19 mouse cellular contexts compared by ENCODE assay signal in genomic region chr16:93763378-93763777, GRCm38 (mm10). TPM values are rescaled to one million over a fixed set of nuclear protein-coding genes. Genes with fewer than 3 reads are reported as not detected.
DNase-seq lines count a peak whose midpoint lies in the region; ATAC-seq and TF ChIP-seq lines count a peak whose summit lies in the region.
"Had no signal": no experiment of that assay in that cellular context is flagged by ENCODE, and none has a peak within 500 bp of the region (broad histone marks: within the 10 kb centered on the region; RNA-seq: fewer than 3 reads in every experiment).

No protein-coding gene starts in this region.

- 75% methylated on average over 6 of the region's 6 CpGs for WGBS in lung, adult 2 months

- H3K4me3 ChIP-seq in lung, adult 2 months (replicated peaks; ENCODE audit: extremely low read depth, low read depth, low read length): no peak overlapping the region
- H3K4me3 ChIP-seq: embryonic facial prominence, embryonic 12.5 days; embryonic facial prominence, embryonic 15.5 days; gastrocnemius, adult 2 months; hindbrain, embryonic 12.5 days; hindbrain, embryonic 15.5 days had no signal

- DNase-seq in cerebellum, adult 11-12 months: peak; percentile 62
- peak; percentile 68 for DNase-seq in cerebellum, adult 9-11 months
- no peak for DNase-seq in cerebellum, adult 11 months
- peak; percentile 27 for DNase-seq in lung, postnatal 10 days
- no peak for DNase-seq in lung, adult 2 months
- DNase-seq: adrenal gland, adult 8-10 months; adrenal gland, postnatal 25 days; forebrain, postnatal 0 days; gastrocnemius, adult 2 months; gastrocnemius, postnatal 14 days; heart, adult 11 months had no signal

- ATAC-seq in cerebellum, adult (ENCODE audit: insufficient number of reproducible peaks, low FRiP score, low TSS enrichment): no peak
- ATAC-seq: activated CD4-positive, CD25-positive, alpha-beta regulatory T cell, adult 4 months; forebrain, embryonic 14.5 days; forebrain, postnatal 0 days; intestine, postnatal 0 days had no signal

- no peaks in the 10 kb centered on the region for H3K4me1 ChIP-seq in lung, adult 2 months (ENCODE audit: control insufficient read depth, insufficient read depth, low read length)
- H3K4me1 ChIP-seq: embryonic facial prominence, embryonic 12.5 days; embryonic facial prominence, embryonic 15.5 days; hindbrain, embryonic 12.5 days; hindbrain, embryonic 15.5 days had no signal

- TF ChIP-seq CTCF in lung, adult 2 months (IDR thresholded peaks at IDR 0.05; ENCODE audit: insufficient read depth, low read length): no peak

- no peak for TF ChIP-seq POLR2A in lung, adult 2 months (IDR thresholded peaks at IDR 0.05; ENCODE audit: borderline replicate concordance, extremely low read depth, low read depth, low read length)

RNA-seq across cellular contexts. Expression of gene Dop1b, which starts 51.7 kb away (rescaled TPM):
- polyA plus RNA-seq in lung, adult 2 months (2012; rRNA removed): 61.2 and 68.3 TPM in 2 replicates

Comparison
In these comparisons a context has a peak if more than half of its experiments do, and no peak if none do; other contexts are left out.
1. DNase-seq: peak in cerebellum, adult 11-12 months (single experiment), cerebellum, adult 9-11 months (single experiment) and lung, postnatal 10 days (single experiment); none in cerebellum, adult 11 months (single experiment) and lung, adult 2 months (single experiment).